ENCODE assay signal across 8 mouse cellular contexts in the genomic region with DNA sequence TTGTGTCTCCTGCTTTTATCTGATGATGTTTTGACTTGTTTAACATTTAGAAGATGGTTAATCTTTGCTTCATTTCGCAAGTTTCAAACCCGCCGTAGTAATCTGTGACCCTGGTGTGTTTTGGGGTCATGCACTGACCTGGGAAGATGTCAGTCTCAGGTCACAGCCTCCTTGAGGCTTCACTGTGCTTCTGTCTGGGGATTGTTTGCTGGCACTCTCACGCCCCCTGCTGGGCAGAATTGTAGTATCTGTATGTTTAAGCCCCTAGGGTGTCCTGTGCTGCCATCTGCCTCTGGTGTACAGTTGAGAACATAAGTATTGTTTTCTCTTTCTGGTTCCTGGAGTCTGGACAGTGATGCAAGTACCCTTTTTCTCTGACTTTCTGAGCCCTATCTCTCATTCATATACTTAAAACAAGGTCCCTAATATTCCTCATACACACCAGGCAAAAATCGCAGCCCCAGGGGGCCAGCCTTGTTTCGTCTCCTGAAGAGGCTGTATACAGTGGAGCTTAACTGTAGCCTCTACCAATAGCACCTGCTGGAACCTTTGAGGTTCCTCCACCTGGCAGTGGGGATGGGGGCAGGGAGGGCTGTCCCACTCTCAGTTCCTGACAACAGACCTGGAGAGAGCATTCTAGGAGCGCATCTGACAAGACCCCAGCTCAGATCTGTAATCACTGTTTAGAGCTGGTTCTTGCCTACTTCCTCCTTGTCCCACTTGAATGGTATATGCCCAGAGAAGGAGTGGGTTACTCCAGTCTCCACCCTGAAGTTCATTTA. TPM values are rescaled to one million over a fixed set of nuclear protein-coding genes. Genes with fewer than 3 reads are reported as not detected.
DNase-seq lines count a peak whose midpoint lies in the region; ATAC-seq and TF ChIP-seq lines count a peak whose summit lies in the region.

No protein-coding gene starts in this region.

- POLR2A ChIA-PET in Patski (lab: Charles Lee), result no interaction called here

- no peak overlapping the region for H3K9ac ChIP-seq in hindbrain, embryonic 13.5 days

- no peaks in the 10 kb centered on the region for H3K27me3 ChIP-seq in Patski
- H3K27me3 ChIP-seq in hindbrain, embryonic 13.5 days, result no peaks in the 10 kb centered on the region

- peaks cover 55% of the 10 kb centered on the region for H3K36me3 ChIP-seq in hindbrain, embryonic 13.5 days

- H3K4me3 ChIP-seq in hindbrain, embryonic 13.5 days, result no peak overlapping the region

- 69% methylated on average over 7 of the region's 7 CpGs for WGBS in hindbrain, embryonic 13.5 days

- no peak for ATAC-seq in Patski
- peak; percentile 73 for ATAC-seq in hindbrain, embryonic 13.5 days (ENCODE audit: low FRiP score)

- in situ Hi-C loops in Patski (cut with MboI; ENCODE audit: low pct_unique_long_range_greater_than_20kb), result loop anchor here (5.0 to 25.0 kb wide), 2 partner anchors 79 to 106 kb away; a partner anchor contains a TSS

- no peak overlapping the region for H3K27ac ChIP-seq in hindbrain, embryonic 13.5 days

- TF ChIP-seq CTCF in Patski (IDR thresholded peaks at IDR 0.05), result peak; percentile 86

- no peaks in the 10 kb centered on the region for H3K4me1 ChIP-seq in hindbrain, embryonic 13.5 days (replicated peaks)

- CTCF ChIA-PET in Patski (lab: Charles Lee), result interaction anchor here (2.2 kb wide), 1 partner anchor 76 kb away, joined by 9 read pairs; no protein-coding TSS in a partner anchor

- DNase-seq in Patski (ENCODE audit: low read depth, low spot score), result peak; percentile 33
- DNase-seq in cerebellum, adult 8-10 months, result peak; percentile 85
- peak; percentile 60 to 78 for DNase-seq in frontal cortex, postnatal 10 days (ENCODE audit: low spot score in 2 of 2)
- peak; percentile 87 to 90 for DNase-seq in layer of hippocampus, postnatal 10 days (ENCODE audit: low spot score in 2 of 2)
- peak; percentile 80 for DNase-seq in lung, postnatal 25 days (ENCODE audit: low spot score)
- peak; percentile 85 for DNase-seq in right cerebral cortex, adult 18-20 months
- DNase-seq in urinary bladder, postnatal 25 days (ENCODE audit: low spot score), result peak; percentile 75

- H3K9me3 ChIP-seq in hindbrain, embryonic 13.5 days, result no peaks in the 10 kb centered on the region

- H3K4me2 ChIP-seq in hindbrain, embryonic 13.5 days, result no peak overlapping the region

RNA-seq across cellular contexts. Expression of a gene that starts 30.7 kb away (rescaled TPM):
- polyA plus RNA-seq in Patski (2021), result not detected
- polyA plus RNA-seq in hindbrain, embryonic 13.5 days (2015; fragmentation: Nextera tagmentation; extraction: Ambion mirVana), result 0.06 and 0.13 TPM in 2 replicates
- total RNA-seq in layer of hippocampus, postnatal 10 days (2021), result under 1 TPM; 0.30 to 0.56 TPM

RNA-seq across cellular contexts. Expression of a gene that starts 38.9 kb away (rescaled TPM):
- 73.9 TPM for polyA plus RNA-seq in Patski (2021)
- polyA plus RNA-seq in hindbrain, embryonic 13.5 days (2015; fragmentation: Nextera tagmentation; extraction: Ambion mirVana), result 57.0 and 59.6 TPM in 2 replicates
- 10 to 100 TPM; 75.5 to 77.8 TPM for total RNA-seq in layer of hippocampus, postnatal 10 days (2021)

Comparison
In these comparisons a context has a peak if more than half of its experiments do, and no peak if none do; other contexts are left out.
1. DNase-seq: peak in every context shown above with its lines; median percentile 88 in layer of hippocampus, postnatal 10 days; 85 in cerebellum, adult 8-10 months; 85 in right cerebral cortex, adult 18-20 months; 80 in lung, postnatal 25 days; 75 in urinary bladder, postnatal 25 days; 69 in frontal cortex, postnatal 10 days; 33 in Patski.